Mouse (Mus musculus): ENCODE data around the gene Prss33. TPM values are rescaled to one million over a fixed set of nuclear protein-coding genes. Genes with fewer than 3 reads are reported as not detected.

Prss33 gene
- polyA plus RNA-seq, 1 experiment from 2014 or later: not detected

GRCm38 (mm10) chr17:23857193-23857592 lies 21.3 kb upstream of the Prss33 start:
- 74% methylated on average over 6 of the region's 6 CpGs for WGBS
- H3K9me3 ChIP-seq (ENCODE audit: low read length): no peaks in the 10 kb centered on the region
- ATAC-seq (ENCODE audit: low FRiP score, low TSS enrichment): 0 out of 2 replicates have a peak, but pooled peaks have one; percentile 33
- H3K9ac ChIP-seq (replicated peaks; ENCODE audit: low read length): no peak overlapping the region
- H3K27me3 ChIP-seq (ENCODE audit: insufficient read depth, low read length): no peaks in the 10 kb centered on the region
- no peak overlapping the region for H3K4me2 ChIP-seq (replicated peaks; ENCODE audit: low read depth, low read length)
- no peak overlapping the region for H3K4me3 ChIP-seq (ENCODE audit: low read length)
- no peak overlapping the region for H3K27ac ChIP-seq (ENCODE audit: low read length)
- no peaks in the 10 kb centered on the region for H3K4me1 ChIP-seq (ENCODE audit: insufficient read depth, low read length)
- H3K36me3 ChIP-seq (ENCODE audit: insufficient read depth, low read length): no peaks in the 10 kb centered on the region

DNA sequence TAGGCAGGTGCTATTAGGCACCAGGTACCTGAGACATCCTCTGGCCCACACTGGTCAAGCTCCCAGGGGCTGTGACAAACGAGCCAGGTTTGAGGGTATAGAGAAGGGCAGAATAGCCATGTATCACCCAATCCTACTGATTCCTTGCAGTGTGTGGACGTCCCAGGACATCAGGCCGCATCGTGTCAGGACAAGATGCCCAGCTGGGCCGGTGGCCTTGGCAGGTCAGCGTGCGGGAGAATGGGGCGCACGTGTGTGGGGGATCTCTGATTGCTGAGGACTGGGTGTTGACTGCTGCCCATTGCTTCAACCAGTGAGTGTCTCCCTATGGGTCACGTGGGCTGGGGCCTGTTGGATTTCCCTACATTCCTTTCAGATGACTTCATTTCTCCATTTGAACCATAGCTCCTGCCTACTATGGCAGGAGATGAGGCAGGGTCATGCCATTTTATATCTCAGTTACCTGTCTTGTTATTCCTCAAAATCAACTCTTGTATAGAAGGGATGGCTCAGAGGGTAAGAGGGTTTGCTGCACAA lies 18.4 kb upstream of the Prss33 start:
- H3K27ac ChIP-seq (ENCODE audit: low read length): no peak overlapping the region
- no peak for ATAC-seq (ENCODE audit: low FRiP score, low TSS enrichment)
- no peaks in the 10 kb centered on the region for H3K36me3 ChIP-seq (ENCODE audit: insufficient read depth, low read length)
- no peaks in the 10 kb centered on the region for H3K4me1 ChIP-seq (ENCODE audit: insufficient read depth, low read length)
- no peak overlapping the region for H3K4me2 ChIP-seq (replicated peaks; ENCODE audit: low read depth, low read length)
- H3K9ac ChIP-seq (replicated peaks; ENCODE audit: low read length): no peak overlapping the region
- H3K27me3 ChIP-seq (ENCODE audit: insufficient read depth, low read length): no peaks in the 10 kb centered on the region
- no peaks in the 10 kb centered on the region for H3K9me3 ChIP-seq (ENCODE audit: low read length)
- no peak overlapping the region for H3K4me3 ChIP-seq (ENCODE audit: low read length)
- WGBS: 87% methylated on average over 10 of the region's 10 CpGs

DNA sequence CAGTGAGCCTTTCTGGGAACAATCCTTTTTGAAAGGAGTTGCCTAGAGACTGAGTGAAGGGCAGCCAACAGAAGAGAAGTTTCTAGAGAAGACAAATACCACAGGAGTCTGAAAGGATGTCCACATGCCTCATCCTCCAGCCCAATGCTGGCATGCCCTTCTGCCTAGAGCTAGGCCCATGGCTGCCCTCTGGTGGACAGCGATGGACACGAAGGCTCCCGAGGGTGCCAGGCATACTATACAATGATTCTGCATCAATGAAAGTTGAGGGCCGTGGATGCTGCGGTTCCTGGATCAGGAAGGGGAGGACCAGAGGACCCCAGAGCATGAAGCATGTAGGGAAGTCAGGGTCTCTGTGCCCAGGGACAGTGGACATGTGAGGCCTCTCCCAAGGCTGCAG lies 17.4 kb upstream of the Prss33 start:
- H3K9ac ChIP-seq (replicated peaks; ENCODE audit: low read length): no peak overlapping the region
- no peak overlapping the region for H3K4me2 ChIP-seq (replicated peaks; ENCODE audit: low read depth, low read length)
- no peak overlapping the region for H3K27ac ChIP-seq (ENCODE audit: low read length)
- H3K36me3 ChIP-seq (ENCODE audit: insufficient read depth, low read length): no peaks in the 10 kb centered on the region
- no peaks in the 10 kb centered on the region for H3K27me3 ChIP-seq (ENCODE audit: insufficient read depth, low read length)
- H3K9me3 ChIP-seq (ENCODE audit: low read length): no peaks in the 10 kb centered on the region
- no peak overlapping the region for H3K4me3 ChIP-seq (ENCODE audit: low read length)
- no peaks in the 10 kb centered on the region for H3K4me1 ChIP-seq (ENCODE audit: insufficient read depth, low read length)
- no peak for ATAC-seq (ENCODE audit: low FRiP score, low TSS enrichment)
- 26% methylated on average over 5 of the region's 5 CpGs for WGBS

DNA sequence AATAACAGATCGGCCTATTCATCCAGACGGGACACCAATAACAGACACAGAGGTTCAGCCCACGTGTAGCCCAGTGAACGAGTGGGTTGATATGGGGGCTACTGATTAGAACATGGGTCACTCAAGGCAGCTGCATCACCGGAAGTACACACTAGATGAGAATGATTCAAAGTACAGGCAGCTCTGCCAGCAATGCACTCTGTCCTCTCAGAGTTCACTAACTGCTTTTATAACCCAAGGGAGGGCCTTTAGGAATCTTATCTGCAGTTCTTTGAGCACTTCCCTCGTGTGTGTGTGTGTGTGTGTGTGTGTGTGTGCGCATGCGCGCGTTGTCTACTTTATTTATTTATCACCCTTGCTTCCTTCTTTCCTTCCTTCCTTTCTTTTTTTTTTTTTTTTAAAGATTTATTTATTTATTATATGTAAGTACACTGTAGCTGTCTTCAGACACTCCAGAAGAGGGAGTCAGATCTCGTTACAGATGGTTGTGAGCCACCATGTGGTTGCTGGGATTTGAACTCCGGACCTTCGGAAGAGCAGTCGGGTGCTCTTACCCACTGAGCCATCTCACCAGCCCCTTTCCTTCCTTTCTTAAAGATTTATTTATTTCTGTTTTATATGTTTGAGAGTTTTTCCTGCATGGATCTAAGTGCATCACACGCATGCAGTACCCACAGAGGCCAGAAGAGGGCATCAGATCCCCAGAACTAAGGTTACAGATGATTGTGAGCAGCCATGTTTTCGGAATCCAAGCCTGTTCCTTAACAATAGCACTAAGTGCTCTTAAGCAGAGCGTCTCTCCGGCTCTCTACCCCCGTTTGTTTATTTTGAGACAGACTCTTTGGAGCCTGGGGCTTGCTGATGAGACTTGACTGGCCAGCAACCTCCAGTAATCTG lies 15.2 kb upstream of the Prss33 start:
- Histone ChIP-seq H3K9me3 (ENCODE audit: low read length) (no peaks in the 10 kb centered on the region), H3K4me3 (ENCODE audit: low read length) (no peak overlapping the region), H3K36me3 (ENCODE audit: insufficient read depth, low read length) (no peaks in the 10 kb centered on the region), H3K27ac (ENCODE audit: low read length) (no peak overlapping the region), H3K9ac (replicated peaks; ENCODE audit: low read length) (no peak overlapping the region), H3K4me2 (replicated peaks; ENCODE audit: low read depth, low read length) (no peak overlapping the region), H3K27me3 (ENCODE audit: insufficient read depth, low read length) (no peaks in the 10 kb centered on the region), H3K4me1 (ENCODE audit: insufficient read depth, low read length) (no peaks in the 10 kb centered on the region)
- WGBS: 52% methylated on average over 18 of the region's 19 CpGs
- no peak for ATAC-seq (ENCODE audit: low FRiP score, low TSS enrichment)

GRCm38 (mm10) chr17:23850028-23850427 lies 14.2 kb upstream of the Prss33 start:
- 65% methylated on average over 2 of the region's 2 CpGs for WGBS
- no peak for ATAC-seq (ENCODE audit: low FRiP score, low TSS enrichment)

GRCm38 (mm10) chr17:23843812-23844273 lies 8.0 kb upstream of the Prss33 start, which contains the start of the genes Prss32 and Prss41:
Prss32 (plus strand) TSS chr17:23843855.
Prss41 (minus strand) TSS chr17:23844172.
- H3K27ac ChIP-seq (ENCODE audit: low read length): no peak within 1 kb of the TSS
- no peaks in the 10 kb centered on the region for H3K9me3 ChIP-seq (ENCODE audit: low read length)
- H3K36me3 ChIP-seq (ENCODE audit: insufficient read depth, low read length): no peaks in the 10 kb centered on the region
- WGBS: 10% methylated on average over 19 of the region's 19 CpGs
- H3K27me3 ChIP-seq (ENCODE audit: insufficient read depth, low read length): no peaks in the 10 kb centered on the region
- peak within 1 kb of the TSS; percentile 24 for H3K4me3 ChIP-seq (ENCODE audit: low read length)
- peak within 1 kb of the TSS; percentile 39; the same call in 1 of the 2 replicates for H3K9ac ChIP-seq (replicated peaks; ENCODE audit: low read length)
- H3K4me1 ChIP-seq (ENCODE audit: insufficient read depth, low read length): 0 out of 2 replicates have a peak, but pooled peaks cover 6% of the 10 kb centered on the region
- peak within 1 kb of the TSS; percentile 47 for H3K4me2 ChIP-seq (replicated peaks; ENCODE audit: low read depth, low read length)
- peak; percentile 44; the same call in 1 of the 2 replicates for ATAC-seq (ENCODE audit: low FRiP score, low TSS enrichment)

More at GRCm38 (mm10) chr17:23850028-23850427, 14.2 kb upstream of the Prss33 start:
- Histone ChIP-seq H3K4me1 (ENCODE audit: insufficient read depth, low read length) (no peaks in the 10 kb centered on the region), H3K9me3 (ENCODE audit: low read length) (no peaks in the 10 kb centered on the region), H3K36me3 (ENCODE audit: insufficient read depth, low read length) (no peaks in the 10 kb centered on the region), H3K9ac (replicated peaks; ENCODE audit: low read length) (no peak overlapping the region), H3K27me3 (ENCODE audit: insufficient read depth, low read length) (no peaks in the 10 kb centered on the region), H3K27ac (ENCODE audit: low read length) (no peak overlapping the region), H3K4me3 (ENCODE audit: low read length) (no peak overlapping the region), H3K4me2 (replicated peaks; ENCODE audit: low read depth, low read length) (no peak overlapping the region)

- Histone ChIP-seq H3K4me2 (replicated peaks; ENCODE audit: low read depth, low read length) (peak overlapping the region; percentile 47), H3K9me3 (ENCODE audit: low read length) (no peaks in the 10 kb centered on the region), H3K4me1 (ENCODE audit: insufficient read depth, low read length) (0 out of 2 replicates have a peak, but pooled peaks cover 6% of the 10 kb centered on the region), H3K9ac (replicated peaks; ENCODE audit: low read length) (peak overlapping the region; percentile 39; the same call in 1 of the 2 replicates), H3K27me3 (ENCODE audit: insufficient read depth, low read length) (no peaks in the 10 kb centered on the region), H3K36me3 (ENCODE audit: insufficient read depth, low read length) (no peaks in the 10 kb centered on the region), H3K4me3 (ENCODE audit: low read length) (peak overlapping the region; percentile 24; the same call in 1 of the 2 replicates), H3K27ac (ENCODE audit: low read length) (no peak overlapping the region)
- 47% methylated on average over 23 of the region's 23 CpGs for WGBS
- ATAC-seq (ENCODE audit: low FRiP score, low TSS enrichment): 0 out of 2 replicates have a peak, but pooled peaks have one; percentile 40
Measured at GRCm38 (mm10) chr17:23843141-23843811, 7.4 kb upstream of the Prss33 start.

DNA sequence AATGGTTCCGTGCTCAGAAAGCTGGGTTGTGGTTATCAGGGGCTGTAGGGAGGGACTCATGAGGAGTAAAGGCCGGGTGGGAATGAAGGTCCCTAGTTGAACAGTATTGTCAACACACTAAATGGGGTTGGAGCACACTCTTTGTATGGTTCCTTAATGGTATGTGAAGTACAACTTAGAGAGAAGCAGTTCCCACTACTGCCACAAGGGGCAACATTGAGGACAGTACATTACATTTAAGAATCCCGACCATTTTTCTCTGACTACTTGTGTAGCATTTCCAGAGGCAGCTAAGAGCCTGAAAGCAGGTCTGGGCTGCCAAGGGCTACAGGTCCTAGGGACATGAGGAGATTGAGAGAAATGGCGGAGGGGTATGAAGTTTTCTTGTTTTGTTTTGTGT lies 5.3 kb upstream of the Prss33 start:
- 0 out of 2 replicates have a peak, but pooled peaks cover 6% of the 10 kb centered on the region for H3K4me1 ChIP-seq (ENCODE audit: insufficient read depth, low read length)
- no peaks in the 10 kb centered on the region for H3K27me3 ChIP-seq (ENCODE audit: insufficient read depth, low read length)
- H3K4me2 ChIP-seq (replicated peaks; ENCODE audit: low read depth, low read length): no peak overlapping the region
- 37% methylated on average over 4 of the region's 4 CpGs for WGBS
- no peaks in the 10 kb centered on the region for H3K36me3 ChIP-seq (ENCODE audit: insufficient read depth, low read length)
- no peak overlapping the region for H3K9ac ChIP-seq (replicated peaks; ENCODE audit: low read length)
- ATAC-seq (ENCODE audit: low FRiP score, low TSS enrichment): no peak
- H3K4me3 ChIP-seq (ENCODE audit: low read length): no peak overlapping the region
- no peak overlapping the region for H3K27ac ChIP-seq (ENCODE audit: low read length)
- H3K9me3 ChIP-seq (ENCODE audit: low read length): no peaks in the 10 kb centered on the region

DNA sequence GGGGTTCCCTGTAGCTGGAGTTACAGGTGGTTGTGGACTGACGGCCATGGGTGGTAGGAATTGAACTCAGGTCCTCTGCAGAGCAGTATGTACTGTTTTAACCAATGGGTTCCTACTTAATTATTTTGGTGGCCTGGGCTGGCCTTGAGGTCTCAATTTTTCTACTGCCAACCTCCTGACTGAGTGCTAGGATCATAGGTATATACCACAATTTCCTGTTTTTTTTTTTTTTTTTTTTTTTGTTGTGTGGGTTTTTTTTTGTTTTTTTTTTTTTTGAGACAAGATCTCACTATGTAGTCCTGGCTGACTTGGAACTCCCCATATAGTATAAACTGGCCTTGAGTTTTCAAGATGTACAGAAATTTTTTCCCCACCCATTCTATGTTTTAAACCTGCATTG lies 4.7 kb downstream of the Prss33 start:
- H3K27ac ChIP-seq (ENCODE audit: low read length): no peak overlapping the region
- ATAC-seq (ENCODE audit: low FRiP score, low TSS enrichment): no peak
- 0 out of 2 replicates have a peak, but pooled peaks cover 4% of the 10 kb centered on the region for H3K27me3 ChIP-seq (ENCODE audit: insufficient read depth, low read length)
- no peaks in the 10 kb centered on the region for H3K9me3 ChIP-seq (ENCODE audit: low read length)
- H3K4me1 ChIP-seq (ENCODE audit: insufficient read depth, low read length): peaks cover 11% of the 10 kb centered on the region
- no peak overlapping the region for H3K4me2 ChIP-seq (replicated peaks; ENCODE audit: low read depth, low read length)
- WGBS: 89% methylated on average over 1 of the region's 1 CpGs
- no peak overlapping the region for H3K4me3 ChIP-seq (ENCODE audit: low read length)
- no peak overlapping the region for H3K9ac ChIP-seq (replicated peaks; ENCODE audit: low read length)
- H3K36me3 ChIP-seq (ENCODE audit: insufficient read depth, low read length): peaks cover 10% of the 10 kb centered on the region

Data from kidney, embryonic 16.5 days (tissue).